Mouse (Mus musculus) lung, embryonic 14.5 days (tissue): ENCODE data around the gene Xaf1. TPM values are rescaled to one million over a fixed set of nuclear protein-coding genes. Genes with fewer than 3 reads are reported as not detected.
A peak's percentile ranks its signal among the peaks of the same experiment; 100 is the strongest.

Experiments
- ATAC-seq: fragments of 200-750 bp; cut with Nextera tagmentation; 2 replicates; pipeline ENCODE4 v1.8.0; 2017; ENCODE audit warnings: mild to moderate bottlenecking, moderate TSS enrichment, moderate library complexity; ENCODE audit not compliant: insufficient read depth
- DNase-seq: peaks from one replicate; pipeline ENCODE4 v3.0.0-alpha.2; 2015
- H3K27ac ChIP-seq: fragments of 300-500 bp; sonication (generic); 2 replicates; pipeline ENCODE4 v1.5.1; 2014; ENCODE audit warnings: low read depth, mild to moderate bottlenecking, moderate library complexity
- H3K27me3 ChIP-seq: fragments of 300-500 bp; sonication (generic); 2 replicates; pipeline ENCODE4 v1.6.1; 2014; ENCODE audit warnings: low read length, control low read depth; ENCODE audit not compliant: insufficient read depth
- H3K36me3 ChIP-seq: fragments of 300-500 bp; sonication (generic); 2 replicates; pipeline ENCODE4 v1.6.1; 2014; ENCODE audit warnings: control low read depth; ENCODE audit not compliant: insufficient read depth
- H3K4me1 ChIP-seq: fragments of 300-500 bp; sonication (generic); 2 replicates; pipeline ENCODE4 v1.6.1; 2014; ENCODE audit warnings: antibody characterized with exemption, control low read depth; ENCODE audit not compliant: insufficient read depth
- H3K4me2 ChIP-seq: fragments of 300-500 bp; sonication (generic); 2 replicates; pipeline ENCODE4 v1.6.1; 2014; ENCODE audit warnings: mild to moderate bottlenecking
- H3K4me3 ChIP-seq: fragments of 300-500 bp; sonication (generic); 2 replicates; pipeline ENCODE4 v1.5.1; 2014; ENCODE audit warnings: low read depth, low read length
- H3K9ac ChIP-seq: fragments of 300-500 bp; sonication (generic); 2 replicates; pipeline ENCODE4 v1.6.1; 2014
- H3K9me3 ChIP-seq: fragments of 300-500 bp; sonication (generic); 2 replicates; pipeline ENCODE4 v1.6.1; 2016; ENCODE audit warnings: low read depth, low read length, control low read depth
- CTCF ChIP-seq: IDR thresholded peaks from 2 replicates; pipeline ENCODE4 v1.5.1; 2016; ENCODE audit warnings: antibody characterized with exemption, low read depth
- WGBS: fragments of 180-500 bp; shearing (Covaris S2); extraction: QIAGEN DNeasy Blood & Tissue Kit; methylation state at CpG from one replicate; pipeline ENCODE4 v1.1.7; 2014; 5-methylcytosine and 5-hydroxymethylcytosine counted together
- polyA plus RNA-seq: library from polyadenylated mRNA; unstranded; fragments of >200 nt; fragmentation: Nextera tagmentation; extraction: Ambion mirVana; gene quantifications from 2 replicates; pipeline ENCODE4 v1.2.1, GENCODE M21; 2014

Gene Xaf1
- polyA plus RNA-seq, 1 experiment from 2014 or later, result 2.8 TPM

DNA sequence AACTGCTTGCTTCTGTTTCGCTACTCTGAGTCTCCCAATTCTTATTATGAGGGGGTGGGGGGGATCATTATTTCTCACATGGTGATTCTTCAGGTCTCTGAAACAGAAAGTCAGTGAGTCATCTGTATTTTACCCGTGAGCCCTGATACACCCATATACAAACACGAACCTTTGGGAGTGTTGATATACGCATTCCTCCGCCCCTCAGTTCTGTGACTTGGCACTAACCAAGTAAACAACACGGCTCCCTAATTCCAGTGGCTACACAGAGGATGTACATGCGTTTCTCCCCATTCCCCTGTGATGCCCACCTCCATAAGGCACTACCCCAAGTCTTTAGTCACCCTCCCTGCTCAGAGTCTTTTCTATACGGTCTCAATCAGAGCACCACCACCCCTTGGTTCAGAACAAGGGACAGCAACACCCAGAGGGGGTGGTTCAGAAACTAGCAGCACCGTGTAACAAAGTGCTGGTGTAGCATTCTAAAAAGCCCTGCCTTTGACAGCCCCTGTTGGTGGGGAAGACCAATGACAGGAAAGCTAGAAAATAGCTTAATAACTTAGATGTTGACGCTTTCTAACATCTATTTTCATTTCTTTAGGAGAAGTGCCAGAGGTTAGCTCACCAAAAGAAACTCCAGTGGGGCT, 10.0 kb downstream of the Xaf1 start:
- no peak overlapping the region for H3K27ac ChIP-seq
- no peaks in the 10 kb centered on the region for H3K4me1 ChIP-seq
- H3K4me3 ChIP-seq, result no peak overlapping the region
- no peak overlapping the region for H3K9ac ChIP-seq
- no peaks in the 10 kb centered on the region for H3K36me3 ChIP-seq
- no peak for ATAC-seq
- no peak for DNase-seq
- H3K27me3 ChIP-seq, result peaks cover 28% of the 10 kb centered on the region
- TF ChIP-seq CTCF, result no peak
- WGBS, result 65% methylated on average over 10 of the region's 10 CpGs
- no peak overlapping the region for H3K4me2 ChIP-seq
- H3K9me3 ChIP-seq, result no peaks in the 10 kb centered on the region

DNA sequence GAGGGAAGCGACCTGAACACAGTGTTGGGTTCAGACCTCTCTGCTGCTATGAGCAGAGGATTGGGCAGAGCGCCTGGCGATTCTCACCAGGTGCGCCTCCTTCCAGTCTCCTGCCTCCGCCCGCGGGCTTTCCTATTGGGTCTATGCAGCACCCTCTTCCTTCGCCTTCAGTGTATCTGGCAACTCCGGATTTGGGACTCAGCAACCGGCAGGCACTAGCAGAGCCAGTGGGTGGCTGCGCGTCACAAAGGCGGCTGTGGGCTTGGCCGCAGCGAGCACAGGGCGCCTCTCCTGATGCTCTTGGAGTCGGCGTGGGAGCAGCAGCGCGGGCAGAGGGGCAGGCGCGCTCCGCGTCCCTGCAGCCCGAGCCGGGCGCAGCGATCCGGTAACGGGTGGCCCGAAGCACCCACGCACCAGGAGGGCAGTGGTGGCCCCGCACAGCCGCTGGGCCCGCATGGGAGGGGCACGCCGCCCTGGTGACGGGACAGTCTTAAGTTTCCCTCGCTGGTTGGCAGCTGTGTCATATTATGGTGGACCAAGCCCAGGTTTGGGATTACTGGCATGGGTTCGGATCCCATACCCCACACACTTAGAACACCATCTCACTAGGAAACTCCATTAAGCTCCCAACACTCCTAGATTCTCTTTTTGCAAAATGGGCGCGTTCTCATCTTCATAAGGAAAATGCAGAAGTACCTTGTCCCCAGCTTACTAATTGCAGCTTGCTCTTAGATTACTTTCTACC, 12.9 kb downstream of the Xaf1 start, which contains the start of gene Fbxo39:
TSS of gene Fbxo39 (plus strand) at position 294 of the 745 bp plus-strand sequence.
- H3K4me3 ChIP-seq, result peak within 1 kb of the TSS; percentile 23
- H3K36me3 ChIP-seq, result no peaks in the 10 kb centered on the region
- H3K27me3 ChIP-seq, result peaks cover 28% of the 10 kb centered on the region
- H3K4me2 ChIP-seq, result peak within 1 kb of the TSS; percentile 50
- H3K27ac ChIP-seq, result no peak within 1 kb of the TSS
- TF ChIP-seq CTCF, result no peak
- WGBS, result 9% methylated on average over 42 of the region's 42 CpGs
- H3K9ac ChIP-seq, result no peak within 1 kb of the TSS; the same call in 1 of the 2 replicates
- no peak for ATAC-seq
- H3K4me1 ChIP-seq, result no peaks in the 10 kb centered on the region
- no peaks in the 10 kb centered on the region for H3K9me3 ChIP-seq
- no peak for DNase-seq

DNA sequence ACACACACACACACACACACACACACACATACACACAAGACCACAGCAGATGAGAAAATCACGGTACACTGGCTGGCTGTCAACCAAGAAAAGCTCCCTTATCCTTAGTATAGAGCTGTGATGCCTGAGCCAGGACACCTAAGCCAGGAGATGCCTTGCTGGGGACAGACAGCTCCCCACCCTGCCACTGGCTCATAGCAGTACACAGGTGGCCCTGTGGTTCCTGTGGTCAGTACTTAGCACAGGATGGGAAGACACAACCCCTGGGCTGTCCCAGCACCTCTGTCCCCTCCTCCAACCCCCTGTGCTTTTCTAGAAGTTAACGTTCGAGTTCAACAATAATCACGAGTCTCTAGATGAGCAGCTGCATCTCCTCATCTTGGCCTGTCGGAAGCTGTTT, 16.6 kb downstream of the Xaf1 start:
- no peak overlapping the region for H3K4me3 ChIP-seq
- ATAC-seq, result no peak
- no peak overlapping the region for H3K9ac ChIP-seq
- no peak for TF ChIP-seq CTCF
- 51% methylated on average over 5 of the region's 5 CpGs for WGBS
- no peaks in the 10 kb centered on the region for H3K9me3 ChIP-seq
- no peak overlapping the region for H3K27ac ChIP-seq
- H3K36me3 ChIP-seq, result no peaks in the 10 kb centered on the region
- DNase-seq, result no peak
- H3K27me3 ChIP-seq, result peaks cover 28% of the 10 kb centered on the region
- H3K4me1 ChIP-seq, result no peaks in the 10 kb centered on the region
- no peak overlapping the region for H3K4me2 ChIP-seq

DNA sequence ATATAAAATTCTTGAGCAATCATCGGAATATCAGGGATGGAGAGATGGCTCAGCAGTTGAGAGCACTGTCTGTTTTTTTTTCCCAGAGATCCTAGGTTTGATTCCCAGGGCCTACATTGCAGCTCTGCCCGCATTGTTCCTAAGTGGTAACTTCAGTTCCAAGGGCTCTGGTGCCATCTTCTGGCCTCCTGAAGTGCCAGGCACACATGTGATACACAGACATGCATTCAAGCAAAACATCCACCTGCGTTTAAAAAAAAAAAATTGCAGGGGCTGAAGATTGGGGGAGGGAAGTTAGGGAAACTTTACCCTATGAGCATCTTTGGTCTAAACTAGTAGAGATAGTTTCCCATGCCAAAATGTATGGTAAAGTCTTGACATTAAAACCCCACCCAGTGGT, 23.0 kb downstream of the Xaf1 start:
- WGBS, result 68% methylated on average over 3 of the region's 3 CpGs
- ATAC-seq, result no peak
- TF ChIP-seq CTCF, result peak; percentile 29

DNA sequence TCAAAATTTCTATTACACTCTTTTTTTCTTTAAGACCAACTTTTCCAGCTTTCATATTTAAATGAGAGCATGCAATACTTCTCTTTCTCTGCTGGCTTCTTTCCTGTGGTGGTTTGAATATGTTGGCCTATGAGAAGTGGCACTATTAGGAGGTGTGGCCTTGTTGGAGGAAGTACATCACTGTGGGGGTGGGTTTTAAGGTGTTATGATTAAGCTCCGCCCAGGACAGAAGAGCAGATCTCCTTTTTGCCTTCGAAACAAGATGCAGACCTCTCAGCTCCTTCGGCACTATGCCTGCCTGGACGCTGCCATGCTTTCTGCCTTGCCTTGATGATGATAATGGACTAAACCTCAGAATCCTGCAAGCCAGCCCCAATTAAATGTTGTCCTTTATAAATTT, 24.3 kb downstream of the Xaf1 start:
- WGBS, result 81% methylated on average over 4 of the region's 4 CpGs
- H3K27me3 ChIP-seq, result no peaks in the 10 kb centered on the region
- no peaks in the 10 kb centered on the region for H3K4me1 ChIP-seq
- no peak overlapping the region for H3K27ac ChIP-seq
- DNase-seq (no peak), ATAC-seq (no peak)
- no peaks in the 10 kb centered on the region for H3K9me3 ChIP-seq
- H3K4me3 ChIP-seq, result no peak overlapping the region
- H3K9ac ChIP-seq, result no peak overlapping the region
- no peak for TF ChIP-seq CTCF
- H3K36me3 ChIP-seq, result no peaks in the 10 kb centered on the region
- H3K4me2 ChIP-seq, result no peak overlapping the region

More for the DNA sequence above, 23.0 kb downstream of the Xaf1 start:
- Histone ChIP-seq H3K27ac (no peak overlapping the region), H3K9ac (no peak overlapping the region), H3K9me3 (no peaks in the 10 kb centered on the region), H3K4me3 (no peak overlapping the region), H3K4me2 (no peak overlapping the region), H3K4me1 (no peaks in the 10 kb centered on the region), H3K36me3 (no peaks in the 10 kb centered on the region), H3K27me3 (no peaks in the 10 kb centered on the region)
- DNase-seq, result no peak

DNA sequence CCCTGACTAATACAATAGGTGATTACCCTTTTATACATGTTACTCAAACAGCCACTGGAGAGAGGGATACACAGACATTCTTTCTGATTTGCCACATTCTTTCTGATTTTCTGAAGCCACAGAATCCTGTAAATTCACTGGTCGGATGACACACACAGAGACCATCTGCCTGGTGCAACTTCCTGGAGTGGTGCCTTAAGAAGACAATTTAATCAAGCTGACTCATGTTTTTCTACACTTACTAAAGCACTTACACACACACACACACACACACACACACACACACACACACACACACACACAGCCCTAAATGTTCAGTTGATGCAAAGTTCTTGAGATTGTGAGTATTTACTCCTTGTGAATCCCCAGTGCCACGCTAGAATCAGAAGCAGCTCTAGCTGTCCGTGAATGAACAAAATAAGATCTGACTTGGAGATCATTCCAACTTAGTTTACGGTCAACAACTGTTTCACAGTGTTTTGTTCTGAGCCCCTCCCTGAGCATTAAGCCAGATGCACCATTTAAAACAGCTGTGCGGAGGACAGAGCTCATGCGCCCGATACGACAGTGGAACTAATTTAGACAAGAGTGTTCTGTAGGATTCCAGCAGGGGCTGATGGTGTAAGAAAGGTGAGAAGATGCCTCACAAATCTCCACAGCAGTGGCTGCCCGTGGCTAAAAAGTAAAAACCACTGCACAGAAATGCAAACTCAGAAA, 31.7 kb downstream of the Xaf1 start:
- no peak for DNase-seq
- no peak overlapping the region for H3K9ac ChIP-seq
- no peaks in the 10 kb centered on the region for H3K4me1 ChIP-seq
- no peaks in the 10 kb centered on the region for H3K27me3 ChIP-seq
- no peaks in the 10 kb centered on the region for H3K36me3 ChIP-seq
- H3K4me3 ChIP-seq, result no peak overlapping the region
- H3K9me3 ChIP-seq, result no peaks in the 10 kb centered on the region
- ATAC-seq, result no peak
- no peak for TF ChIP-seq CTCF
- H3K4me2 ChIP-seq, result no peak overlapping the region
- 76% methylated on average over 9 of the region's 9 CpGs for WGBS
- no peak overlapping the region for H3K27ac ChIP-seq

DNA sequence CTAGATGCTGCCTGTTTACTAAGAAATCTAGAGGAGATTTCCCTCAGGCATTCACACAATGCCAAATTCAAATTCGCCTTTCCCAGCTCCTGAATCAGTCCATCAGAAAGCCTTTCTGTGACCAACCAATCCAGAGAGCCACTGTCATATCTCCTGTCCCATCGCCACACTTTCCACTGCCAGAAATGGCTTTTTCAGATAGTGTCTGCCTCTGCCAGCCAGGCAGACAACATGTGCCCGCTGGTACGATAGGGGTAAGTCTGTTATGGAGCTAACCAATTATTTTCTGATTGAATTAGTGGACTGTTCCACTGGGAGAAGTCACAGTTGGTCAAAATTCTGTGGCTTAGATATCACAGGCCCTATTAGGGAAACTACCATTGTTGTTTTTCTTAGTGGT, 33.2 kb downstream of the Xaf1 start:
- no peak for TF ChIP-seq CTCF
- Histone ChIP-seq H3K9me3 (no peaks in the 10 kb centered on the region), H3K4me1 (no peaks in the 10 kb centered on the region), H3K9ac (no peak overlapping the region), H3K4me2 (no peak overlapping the region), H3K27me3 (no peaks in the 10 kb centered on the region), H3K27ac (no peak overlapping the region), H3K36me3 (no peaks in the 10 kb centered on the region), H3K4me3 (no peak overlapping the region)
- 72% methylated on average over 4 of the region's 4 CpGs for WGBS
- DNase-seq (no peak), ATAC-seq (no peak)
